Mouse (Mus musculus): ENCODE measurements around the gene Ubc.
"Not testable (repeated sequence)": the region's sequence is repeated elsewhere in the genome, so short reads cannot be mapped to it uniquely, and the experiment has no call there.

Gene Ubc

GRCm38 (mm10) chr5:125389579-125390441, at the start of gene Ubc:
Gene Ubc (minus strand): TSS chr5:125390202.
- DNase-seq (ENCODE audit: low read depth, low spot score): peak; percentile 90

GRCm38 (mm10) chr5:125434347-125434746, 44.3 kb upstream of the Ubc start:
- not testable (repeated sequence) for DNase-seq (ENCODE audit: low read depth, low spot score)

- peak; percentile 93 for DNase-seq (ENCODE audit: low read depth, low spot score)
These were observed 43.9 kb upstream of the Ubc start, which contains the start of gene Dhx37 for GRCm38 (mm10) chr5:125433793-125434337. Gene Dhx37 (minus strand): TSS chr5:125434121.

DNA sequence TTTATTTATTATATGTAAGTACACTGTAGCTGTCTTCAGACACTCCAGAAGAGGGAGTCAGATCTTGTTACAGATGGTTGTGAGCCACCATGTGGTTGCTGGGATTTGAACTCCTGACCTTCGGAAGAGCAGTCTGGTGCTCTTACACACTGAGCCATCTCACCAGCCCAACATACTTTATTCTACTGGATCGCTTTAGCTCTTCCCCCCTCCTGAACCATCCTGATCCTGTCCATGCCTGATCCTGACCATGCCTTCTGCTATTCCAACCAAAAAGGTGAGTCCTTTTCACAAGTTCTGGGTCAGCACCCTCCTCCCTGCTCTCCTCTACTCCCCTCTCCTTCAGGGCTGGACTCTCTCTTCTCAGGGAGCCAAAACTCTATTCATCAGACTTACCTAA, 42.3 kb upstream of the Ubc start:
- DNase-seq (ENCODE audit: low read depth, low spot score): not testable (repeated sequence)

DNA sequence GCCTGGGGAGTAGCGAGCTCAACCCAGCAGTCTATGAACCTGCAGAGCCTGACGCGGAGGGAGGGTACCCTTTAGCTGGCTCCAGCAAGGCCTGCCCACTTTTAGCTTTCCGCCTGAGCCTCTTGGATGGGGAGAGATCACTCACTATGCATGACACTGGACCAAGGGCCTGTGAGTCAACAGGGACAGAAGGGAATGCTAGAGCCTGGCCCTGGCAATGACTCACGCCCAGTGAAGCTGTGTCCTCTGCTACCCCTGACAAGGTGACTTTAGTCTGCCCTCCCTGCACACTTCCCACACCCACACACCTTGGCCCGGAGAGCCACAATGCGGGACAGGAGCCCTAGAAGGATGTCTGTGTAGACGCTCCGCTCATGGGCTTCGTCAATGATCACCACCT, 36.3 kb upstream of the Ubc start:
- no peak for DNase-seq (ENCODE audit: low read depth, low spot score)

GRCm38 (mm10) chr5:125425698-125426276, 35.8 kb upstream of the Ubc start:
- no peak for DNase-seq (ENCODE audit: low read depth, low spot score)

DNA sequence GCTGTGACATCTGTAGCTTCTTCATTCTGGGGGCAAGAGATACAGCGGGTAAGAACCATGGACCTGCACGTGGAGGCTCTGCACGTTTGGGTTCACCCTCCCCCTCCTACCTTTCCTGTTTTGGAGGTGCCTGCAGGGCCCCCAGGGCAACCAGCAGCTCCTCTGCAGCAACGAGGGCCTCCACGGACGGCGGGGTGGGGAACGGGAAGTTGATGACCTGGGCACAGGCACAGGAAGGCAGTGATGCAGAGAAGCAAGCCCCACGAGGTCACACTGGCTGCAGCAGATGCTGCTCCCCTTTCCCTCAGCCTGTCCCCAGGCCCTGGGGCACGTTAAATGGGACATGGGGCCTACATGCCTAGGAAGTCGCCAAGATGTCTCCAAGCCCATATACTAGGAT, 29.1 kb upstream of the Ubc start:
- DNase-seq (ENCODE audit: low read depth, low spot score): no peak

DNA sequence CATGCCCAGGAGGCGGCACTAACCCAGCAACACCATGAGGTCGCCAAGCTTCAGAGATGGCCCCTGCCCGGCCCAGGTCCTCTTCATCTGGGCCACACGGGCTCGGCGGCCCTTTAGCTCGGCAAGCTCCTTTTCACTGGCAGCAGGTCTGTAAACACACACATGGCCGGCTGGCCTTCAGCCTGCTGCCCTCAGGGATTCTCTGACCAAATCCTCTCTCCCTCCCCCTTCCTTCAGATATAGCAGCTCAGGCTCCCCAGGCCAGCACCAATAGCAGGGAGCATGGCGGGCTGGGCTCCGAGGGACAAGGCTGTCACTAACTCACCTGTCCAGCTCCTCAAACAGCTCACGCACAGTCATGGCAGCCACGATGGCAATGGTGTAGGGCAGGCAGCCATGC, 28.6 kb upstream of the Ubc start:
- no peak for DNase-seq (ENCODE audit: low read depth, low spot score)

- no peak for DNase-seq (ENCODE audit: low read depth, low spot score)
These were observed 26.2 kb upstream of the Ubc start for GRCm38 (mm10) chr5:125416183-125416582.

GRCm38 (mm10) chr5:125413763-125414162, 23.8 kb upstream of the Ubc start:
- DNase-seq (ENCODE audit: low read depth, low spot score): no peak

DNA sequence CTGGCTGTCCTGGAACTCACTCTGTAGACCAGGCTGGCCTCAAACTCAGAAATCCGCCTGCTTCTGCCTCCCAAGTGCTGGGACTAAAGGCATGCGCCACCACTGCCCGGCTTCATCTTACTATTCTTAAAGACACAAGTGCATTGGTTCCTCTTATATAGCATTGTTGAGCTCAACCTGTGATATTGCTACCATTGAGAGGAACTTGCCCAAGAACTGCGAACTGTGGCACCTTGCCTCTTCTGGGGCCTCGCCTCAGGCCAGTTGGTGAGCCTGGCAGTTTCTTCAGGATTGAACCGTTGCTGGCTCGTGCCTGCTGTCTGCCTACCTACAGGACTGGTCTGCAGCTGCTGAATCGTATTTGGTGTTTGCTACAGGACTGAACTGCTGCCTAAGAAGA, 22.5 kb upstream of the Ubc start:
- DNase-seq (ENCODE audit: low read depth, low spot score): not testable (repeated sequence)

GRCm38 (mm10) chr5:125411972-125412530, 22.0 kb upstream of the Ubc start:
- DNase-seq (ENCODE audit: low read depth, low spot score): no peak

DNA sequence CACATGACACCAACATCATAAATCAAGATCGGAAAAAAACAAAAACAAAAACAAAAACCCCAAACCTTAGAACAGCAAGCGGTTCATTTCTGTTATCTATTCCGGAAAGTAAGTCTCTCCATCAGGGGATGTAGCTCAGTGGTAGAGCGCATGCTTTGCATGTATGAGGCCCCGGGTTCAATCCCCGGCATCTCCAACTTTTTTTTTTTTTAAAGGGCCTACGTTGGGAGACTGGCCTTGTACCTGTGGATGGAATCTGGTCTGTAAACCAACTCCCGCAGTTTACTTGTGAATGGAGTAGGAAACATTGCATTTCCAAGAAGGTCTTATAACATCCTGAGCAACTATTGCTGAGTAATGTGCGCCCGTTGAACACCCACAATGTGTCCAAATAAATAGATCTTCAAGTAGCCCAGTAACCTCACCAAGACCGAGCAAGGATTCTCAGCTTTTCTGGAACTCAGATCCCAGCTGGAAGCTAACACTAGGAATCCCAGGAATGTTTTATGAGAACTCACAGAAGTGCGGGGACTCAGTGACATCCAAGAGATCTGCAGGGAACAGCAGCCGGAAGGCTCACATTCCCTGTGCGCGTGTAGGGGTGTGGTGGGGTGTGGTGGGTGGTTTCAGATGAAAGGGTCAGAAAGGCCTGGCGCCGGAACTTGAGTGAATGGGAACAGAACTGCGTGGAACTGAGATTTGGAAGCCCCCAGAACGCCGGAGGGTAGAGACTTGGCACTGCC, 19.5 kb upstream of the Ubc start:
- no peak for DNase-seq (ENCODE audit: low read depth, low spot score)

DNA sequence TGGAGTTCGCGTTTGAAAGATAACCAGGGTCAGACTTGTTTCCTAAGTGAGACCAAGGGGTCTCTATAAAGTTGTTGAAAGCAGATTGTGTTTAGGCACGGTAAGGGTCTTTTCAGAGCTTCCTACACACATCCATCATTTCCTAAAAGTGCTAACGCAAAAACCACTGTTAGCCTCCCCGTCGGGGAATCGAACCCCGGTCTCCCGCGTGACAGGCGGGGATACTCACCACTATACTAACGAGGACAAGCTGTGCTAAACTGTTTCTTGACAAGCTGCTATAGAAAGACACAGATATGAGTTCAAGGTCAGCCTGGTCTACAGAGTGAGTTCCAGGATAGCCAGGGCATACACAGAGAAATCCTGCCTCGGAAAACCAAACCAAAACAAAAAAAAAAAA, 18.8 kb upstream of the Ubc start:
- DNase-seq (ENCODE audit: low read depth, low spot score): no peak

DNA sequence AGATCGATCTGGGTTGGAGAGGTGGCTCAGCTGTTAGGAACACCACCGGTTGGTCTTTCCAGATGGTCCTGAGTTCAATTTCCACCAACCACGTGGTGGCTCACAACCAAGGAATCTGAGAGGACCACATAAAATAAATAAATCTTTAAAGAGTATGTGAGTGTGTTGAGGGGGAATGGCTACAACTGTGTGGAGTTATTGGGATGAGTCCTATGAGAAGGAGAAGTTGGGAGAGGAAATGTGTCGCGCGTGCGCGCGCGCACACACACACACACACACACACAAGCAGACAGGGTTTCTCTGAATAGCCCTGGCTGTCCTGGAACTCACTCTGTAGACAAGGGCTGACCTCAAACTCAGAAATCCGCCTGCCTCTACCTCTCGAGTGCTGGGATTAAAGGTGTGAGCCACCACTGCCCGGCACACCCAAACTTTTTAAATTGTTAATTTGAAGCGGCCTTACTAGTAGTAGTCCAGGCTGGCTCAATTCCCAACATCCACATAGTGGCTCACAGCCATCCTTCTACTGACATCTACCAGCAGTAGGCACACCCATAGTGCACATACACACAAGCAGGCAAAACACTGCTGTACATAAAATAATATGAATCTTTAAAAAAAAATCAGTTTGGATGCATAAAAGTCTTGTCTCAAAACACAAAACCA, 18.0 kb upstream of the Ubc start:
- DNase-seq (ENCODE audit: low read depth, low spot score): no peak

DNA sequence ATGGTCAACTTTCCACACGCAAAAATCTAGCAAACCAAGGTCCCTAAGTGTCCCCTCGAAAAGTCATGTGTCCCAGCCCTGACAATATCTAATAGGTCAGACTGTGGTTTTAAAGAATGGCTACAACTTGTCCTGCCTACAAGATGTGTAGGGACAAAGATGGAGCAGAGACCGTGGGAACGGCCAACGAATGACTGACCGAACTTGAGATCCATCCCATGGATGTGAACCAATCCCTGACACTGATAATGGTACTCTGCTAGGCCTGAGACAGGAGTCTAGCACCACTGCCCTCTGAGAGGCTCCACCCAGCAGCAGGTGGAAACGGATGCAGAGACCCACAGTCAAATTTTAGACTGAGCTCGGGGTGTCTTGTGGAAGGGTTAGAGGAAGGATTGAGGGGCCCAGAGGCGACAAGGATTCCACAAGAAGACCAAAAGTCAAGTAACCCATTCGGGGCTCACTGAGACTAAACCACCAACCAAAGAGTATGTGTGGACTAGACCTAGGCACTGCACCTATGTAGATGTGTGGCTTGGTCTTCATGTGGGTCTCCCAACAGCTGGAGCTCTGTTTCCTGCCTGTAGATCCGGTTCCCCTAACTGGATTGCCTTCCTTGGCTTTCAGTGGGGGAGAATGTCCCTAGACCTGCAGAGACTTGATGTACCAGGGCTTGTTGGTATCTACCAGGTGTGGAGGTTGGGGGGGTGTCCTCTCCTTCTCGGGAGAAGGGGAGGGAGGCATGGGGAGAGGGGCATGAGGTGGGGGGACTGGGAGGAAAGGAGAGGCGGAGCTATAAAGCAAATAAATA, 17.2 kb upstream of the Ubc start:
- DNase-seq (ENCODE audit: low read depth, low spot score): no peak

GRCm38 (mm10) chr5:125406322-125407016, 16.5 kb upstream of the Ubc start:
- DNase-seq (ENCODE audit: low read depth, low spot score): no peak

DNA sequence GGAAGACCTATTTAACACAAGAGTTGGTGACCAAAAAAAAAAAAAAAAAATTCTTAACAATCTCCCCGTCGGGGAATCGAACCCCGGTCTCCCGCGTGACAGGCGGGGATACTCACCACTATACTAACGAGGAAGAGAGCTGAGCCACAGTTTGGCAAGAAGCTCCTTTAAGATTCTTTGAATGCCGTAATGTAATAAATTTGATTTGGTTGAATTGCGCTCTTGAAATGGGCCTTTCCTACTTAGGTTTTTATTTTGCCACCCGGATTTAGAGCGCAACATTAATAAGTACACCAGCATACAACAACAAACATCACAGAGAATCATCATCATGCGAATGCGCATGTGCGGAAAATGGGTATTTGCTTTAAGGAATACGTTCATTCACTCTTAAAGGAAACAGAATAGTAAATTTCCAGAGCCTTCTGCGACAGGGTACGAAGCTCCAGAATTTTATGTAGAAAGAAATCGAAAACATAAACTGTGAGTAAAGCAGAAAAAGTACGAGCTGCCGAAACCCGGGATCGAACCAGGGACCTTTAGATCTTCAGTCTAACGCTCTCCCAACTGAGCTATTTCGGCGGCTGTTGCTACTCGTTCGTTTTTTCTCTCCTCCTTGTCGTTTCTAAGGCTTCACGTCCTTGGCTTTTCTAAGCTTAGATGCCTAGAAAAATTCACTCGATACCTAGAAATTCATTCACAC, 15.7 kb upstream of the Ubc start:
- DNase-seq (ENCODE audit: low read depth, low spot score): no peak

DNA sequence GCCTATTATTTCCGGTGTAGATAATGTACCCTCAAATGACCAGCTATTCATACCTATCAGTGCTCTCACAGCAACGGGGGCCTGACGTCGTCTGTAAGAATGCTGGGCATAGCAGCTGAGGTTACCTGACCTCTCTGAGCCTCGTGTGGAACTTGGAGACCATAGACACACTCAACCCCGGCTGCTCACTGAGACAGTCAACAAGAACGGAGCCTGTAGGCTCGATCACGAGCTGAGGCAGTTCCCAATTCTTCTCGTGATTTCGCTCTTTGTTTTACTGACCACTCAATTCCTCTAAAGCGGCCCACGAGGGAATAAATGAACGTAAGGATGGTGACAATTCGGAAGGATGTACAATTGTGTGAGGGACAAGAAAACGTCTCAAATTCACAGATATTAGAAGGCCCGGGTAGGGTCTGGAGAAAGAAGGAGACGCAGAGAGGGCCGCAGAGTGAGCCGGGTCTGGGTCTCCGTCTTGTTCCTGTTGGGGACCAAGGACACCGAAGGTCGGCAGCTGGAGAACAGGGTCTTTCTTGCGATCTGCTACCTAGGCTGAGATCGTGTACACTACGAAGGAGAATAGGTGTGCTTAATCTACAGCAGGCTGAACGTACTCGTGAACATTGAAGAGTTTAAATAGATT, 15.0 kb upstream of the Ubc start:
- DNase-seq (ENCODE audit: low read depth, low spot score): no peak

All from telencephalon, adult 2 months (tissue).